ENCODE assay signal across 14 mouse cellular contexts in genomic region chr7:35744771-35745170, GRCm38 (mm10). TPM values are rescaled to one million over a fixed set of nuclear protein-coding genes. Genes with fewer than 3 reads are reported as not detected.
DNase-seq lines count a peak whose midpoint lies in the region; TF ChIP-seq lines count a peak whose summit lies in the region.
"Had no signal": no experiment of that assay in that cellular context is flagged by ENCODE, and none has a peak within 500 bp of the region (broad histone marks: within the 10 kb centered on the region; RNA-seq: fewer than 3 reads in every experiment).

No protein-coding gene starts in this region.

- peak; percentile 82 for DNase-seq in layer of hippocampus, adult 11-12 months (ENCODE audit: low spot score)
- peak; percentile 61 to 79 for DNase-seq in left cerebral cortex, adult 9 months (ENCODE audit: low spot score in 2 of 2)
- DNase-seq in right cerebral cortex, adult 2 months (ENCODE audit: low spot score in 2 of 2) = peak; percentile 75
- DNase-seq in retina, embryonic 14.5 days (ENCODE audit: low spot score) = no peak
- DNase-seq in kidney, postnatal 4 days = no peak
- no peak for DNase-seq in kidney, adult 11 months
- DNase-seq in embryo, embryonic 9.5 days (ENCODE audit: extremely low spot score) = no peak
- DNase-seq: cerebellum, postnatal 36 days; lung, adult 2 months; retina, postnatal 1 day had no signal

- TF ChIP-seq CTCF in embryonic fibroblast, embryonic 13.5 days (IDR thresholded peaks at IDR 0.05; ENCODE audit: borderline replicate concordance, insufficient read depth, low read length) = no peak

- H3K4me3 ChIP-seq in embryonic fibroblast, embryonic 13.5 days (ENCODE audit: insufficient read depth, low read length) = no peak overlapping the region
- H3K4me3 ChIP-seq: embryonic facial prominence, embryonic 13.5 days; forebrain, embryonic 13.5 days; hindbrain, embryonic 13.5 days had no signal

- no peak for TF ChIP-seq POLR2A in embryonic fibroblast, embryonic 13.5 days (IDR thresholded peaks at IDR 0.05; ENCODE audit: low read depth, low read length)

- peak overlapping the region; percentile 70 for H3K27ac ChIP-seq in embryonic fibroblast, embryonic 13.5 days (ENCODE audit: insufficient read depth, low read length)
- H3K27ac ChIP-seq: embryonic facial prominence, embryonic 13.5 days; forebrain, embryonic 13.5 days; hindbrain, embryonic 13.5 days had no signal

- H3K4me1 ChIP-seq in embryonic fibroblast, embryonic 13.5 days (ENCODE audit: control insufficient read depth, insufficient read depth, low read length) = peaks cover 7% of the 10 kb centered on the region

RNA-seq across cellular contexts. Expression of gene Dpy19l3, which starts 9.5 kb away (rescaled TPM):
- 60.8 and 68.5 TPM in 2 replicates for polyA plus RNA-seq in embryonic fibroblast, embryonic 13.5 days (2011; ENCODE audit: insufficient read length, low read depth, missing spikeins)

RNA-seq across cellular contexts. Expression of gene Zfp507, which starts 58.0 kb away (rescaled TPM):
- 22.3 and 23.5 TPM in 2 replicates for polyA plus RNA-seq in embryonic fibroblast, embryonic 13.5 days (2011; ENCODE audit: insufficient read length, low read depth, missing spikeins)

Comparison
In these comparisons a context has a peak if more than half of its experiments do, and no peak if none do; other contexts are left out.
1. DNase-seq: peak in layer of hippocampus, adult 11-12 months (single experiment), left cerebral cortex, adult 9 months (2 of 2) and right cerebral cortex, adult 2 months (2 of 2); none in retina, embryonic 14.5 days (single experiment), kidney, postnatal 4 days (0 of 2), kidney, adult 11 months (single experiment) and embryo, embryonic 9.5 days (single experiment).